Mouse (Mus musculus) MEL (cell line): ENCODE data around the gene Ryr3. TPM values are rescaled to one million over a fixed set of nuclear protein-coding genes. Genes with fewer than 3 reads are reported as not detected.

Source experiments
- DNase-seq: peaks from one replicate; pipeline ENCODE4 v3.0.0; 2011; ENCODE audit warnings: low read depth, low spot score
- H3K27ac ChIP-seq: 2 replicates; pipeline ENCODE4 v1.5.1; 2012; ENCODE audit warnings: low read depth, mild to moderate bottlenecking, control low read depth, low read length, moderate library complexity; ENCODE audit not compliant: control insufficient read depth
- H3K27me3 ChIP-seq, 2 experiments: fragments of 150-350 bp in 1 of 2; sonication (generic) in 1 of 2; 2 replicates each; pipeline ENCODE4 v1.6.1; 2012; ENCODE audit warnings: low read length in 2 of 2, mild to moderate bottlenecking in 2 of 2, improper control_type of control experiment in 1 of 2, moderate library complexity in 1 of 2; ENCODE audit not compliant: insufficient read depth in 2 of 2, control insufficient read depth in 1 of 2
- H3K36me3 ChIP-seq, 2 experiments: 2 replicates each; pipeline ENCODE4 v1.6.1; 2012 to 2014; ENCODE audit warnings: low read length in 2 of 2, improper control_type of control experiment in 1 of 2, inconsistent platforms in 1 of 2, mild to moderate bottlenecking in 1 of 2; ENCODE audit not compliant: insufficient read depth in 2 of 2, control insufficient read depth in 1 of 2
- H3K4me1 ChIP-seq, 2 experiments: fragments of 150-350 bp in 1 of 2; sonication (generic) in 1 of 2; 2 replicates each; pipeline ENCODE4 v1.6.1; 2012; ENCODE audit warnings: low read length in 2 of 2, improper control_type of control experiment in 1 of 2, mild to moderate bottlenecking in 1 of 2; ENCODE audit not compliant: insufficient read depth in 2 of 2, control insufficient read depth in 1 of 2
- H3K4me3 ChIP-seq, 2 experiments: fragments of 150-350 bp in 1 of 2; sonication (generic) in 1 of 2; 2 replicates each; pipeline ENCODE4 v1.5.1; 2012; ENCODE audit warnings: low read depth in 2 of 2, low read length in 2 of 2, mild to moderate bottlenecking in 2 of 2, moderate library complexity in 2 of 2, control low read depth in 1 of 2, improper control_type of control experiment in 1 of 2; ENCODE audit not compliant: control insufficient read depth in 1 of 2, insufficient read depth in 1 of 2
- H3K79me2 ChIP-seq: 2 replicates; pipeline ENCODE4 v1.6.1; 2012; ENCODE audit warnings: mild to moderate bottlenecking, low read length, moderate library complexity; ENCODE audit not compliant: control insufficient read depth, poor library complexity, insufficient read depth
- H3K9ac ChIP-seq: 2 replicates; pipeline ENCODE4 v1.6.1; 2012; ENCODE audit warnings: low read depth, mild to moderate bottlenecking, control low read depth, low read length, moderate library complexity; ENCODE audit not compliant: control insufficient read depth, poor library complexity, severe bottlenecking
- H3K9me3 ChIP-seq: fragments of 150-350 bp; sonication (generic); replicated peaks from 2 replicates; pipeline ENCODE4 v1.6.1; 2012; ENCODE audit warnings: mild to moderate bottlenecking, low read length, improper control_type of control experiment, moderate library complexity; ENCODE audit not compliant: insufficient read depth
- BHLHE40 ChIP-seq: IDR thresholded peaks from 2 replicates; pipeline ENCODE4 v1.6.1; 2012; ENCODE audit warnings: low read depth, mild to moderate bottlenecking, inconsistent platforms, low read length, improper control_type of control experiment, borderline replicate concordance
- CTCF ChIP-seq, 3 experiments: IDR thresholded peaks in 2 of 3; conservative IDR thresholded peaks in 1 of 3; 2 replicates each; pipeline ENCODE4 v1.5.1; 2011 to 2012; ENCODE audit warnings: low read length in 3 of 3, low read depth in 2 of 3, mild to moderate bottlenecking in 2 of 3, improper control_type of control experiment in 1 of 3, inconsistent platforms in 1 of 3, mixed read lengths in 1 of 3, moderate library complexity in 1 of 3; ENCODE audit not compliant: control insufficient read depth in 1 of 3, insufficient read depth in 1 of 3, poor library complexity in 1 of 3, severe bottlenecking in 1 of 3
- E2F4 ChIP-seq: IDR thresholded peaks from 2 replicates; pipeline ENCODE4 v1.6.1; 2011; ENCODE audit warnings: low read depth, low read length, improper control_type of control experiment, borderline replicate concordance
- ELF1 ChIP-seq: IDR thresholded peaks from 2 replicates; pipeline ENCODE4 v1.6.1; 2014; ENCODE audit warnings: low read depth, mild to moderate bottlenecking, inconsistent platforms, low read length, improper control_type of control experiment, moderate library complexity
- EP300 ChIP-seq, 2 experiments: IDR thresholded peaks; 2 replicates each; pipeline ENCODE4 v1.6.1; 2011; ENCODE audit warnings: improper control_type of control experiment in 2 of 2, low read length in 2 of 2, low read depth in 1 of 2, mild to moderate bottlenecking in 1 of 2
- GABPA ChIP-seq: IDR thresholded peaks from 2 replicates; pipeline ENCODE4 v1.6.1; 2012; ENCODE audit warnings: low read depth, mild to moderate bottlenecking, inconsistent platforms, low read length, improper control_type of control experiment, moderate library complexity
- GATA1 ChIP-seq: IDR thresholded peaks from 2 replicates; pipeline ENCODE4 v1.6.1; 2011; ENCODE audit warnings: low read depth, low read length, improper control_type of control experiment
- JUND ChIP-seq: IDR thresholded peaks from 2 replicates; pipeline ENCODE4 v1.6.1; 2011; ENCODE audit warnings: low read depth, mild to moderate bottlenecking, improper control_type of control experiment, low read length
- MAFK ChIP-seq: IDR thresholded peaks from 2 replicates; pipeline ENCODE4 v1.6.1; 2011; ENCODE audit warnings: low read depth, mild to moderate bottlenecking, low read length, improper control_type of control experiment, borderline replicate concordance
- MAX ChIP-seq: IDR thresholded peaks from 2 replicates; pipeline ENCODE4 v1.6.1; 2011; ENCODE audit warnings: low read length, improper control_type of control experiment
- MAZ ChIP-seq: IDR thresholded peaks from 2 replicates; pipeline ENCODE4 v1.6.1; 2012; ENCODE audit warnings: low read depth, mild to moderate bottlenecking, inconsistent platforms, low read length, improper control_type of control experiment
- MXI1 ChIP-seq: IDR thresholded peaks from 2 replicates; pipeline ENCODE4 v1.6.1; 2011; ENCODE audit warnings: mild to moderate bottlenecking, low read depth, low read length, improper control_type of control experiment
- NRF1 ChIP-seq: IDR thresholded peaks from 2 replicates; pipeline ENCODE4 v1.6.1; 2014; ENCODE audit warnings: low read depth, mild to moderate bottlenecking, inconsistent platforms, low read length, improper control_type of control experiment, moderate library complexity; ENCODE audit not compliant: poor library complexity, insufficient read depth, severe bottlenecking
- POLR2A ChIP-seq, 2 experiments: IDR thresholded peaks; 2 replicates each; pipeline ENCODE4 v1.6.1; 2011 to 2012; ENCODE audit warnings: low read length in 2 of 2, mild to moderate bottlenecking in 2 of 2, control low read depth in 1 of 2, improper control_type of control experiment in 1 of 2, low read depth in 1 of 2, moderate library complexity in 1 of 2; ENCODE audit not compliant: control insufficient read depth in 1 of 2, insufficient read depth in 1 of 2, poor library complexity in 1 of 2
- POLR2AphosphoS2 ChIP-seq: IDR thresholded peaks from 2 replicates; pipeline ENCODE4 v1.6.1; 2011; ENCODE audit warnings: low read length, improper control_type of control experiment
- RCOR1 ChIP-seq: IDR thresholded peaks from 2 replicates; pipeline ENCODE4 v1.6.1; 2012; ENCODE audit warnings: low read depth, mild to moderate bottlenecking, inconsistent platforms, low read length, improper control_type of control experiment
- SMC3 ChIP-seq: IDR thresholded peaks from 2 replicates; pipeline ENCODE4 v1.6.1; 2011; ENCODE audit warnings: low read depth, low read length, improper control_type of control experiment
- TAL1 ChIP-seq: IDR thresholded peaks from 2 replicates; pipeline ENCODE4 v1.6.1; 2012; ENCODE audit warnings: mild to moderate bottlenecking, inconsistent platforms, low read length, moderate library complexity, mixed read lengths
- TBP ChIP-seq: IDR thresholded peaks from 2 replicates; pipeline ENCODE4 v1.8.0; 2011; ENCODE audit warnings: low read depth, low read length, improper control_type of control experiment
- TCF12 ChIP-seq: IDR thresholded peaks from 2 replicates; pipeline ENCODE4 v1.6.1; 2014; ENCODE audit warnings: low read depth, mild to moderate bottlenecking, inconsistent platforms, low read length, improper control_type of control experiment, moderate library complexity
- USF1 ChIP-seq: IDR thresholded peaks from 2 replicates; pipeline ENCODE4 v1.6.1; 2014; ENCODE audit warnings: low read depth, mild to moderate bottlenecking, inconsistent platforms, low read length, improper control_type of control experiment, moderate library complexity
- USF2 ChIP-seq, 2 experiments: IDR thresholded peaks; 2 replicates each; pipeline ENCODE4 v1.6.1; 2011 to 2012; ENCODE audit warnings: improper control_type of control experiment in 2 of 2, low read length in 2 of 2, borderline replicate concordance in 1 of 2, inconsistent platforms in 1 of 2, low read depth in 1 of 2, mild to moderate bottlenecking in 1 of 2; ENCODE audit not compliant: insufficient read depth in 1 of 2
- ZC3H11A ChIP-seq: IDR thresholded peaks from 2 replicates; pipeline ENCODE4 v1.6.1; 2012; ENCODE audit warnings: low read depth, mild to moderate bottlenecking, inconsistent platforms, low read length, improper control_type of control experiment
- ZMIZ1 ChIP-seq: IDR thresholded peaks from 2 replicates; pipeline ENCODE4 v1.6.1; 2012; ENCODE audit warnings: low read depth, mild to moderate bottlenecking, inconsistent platforms, low read length, improper control_type of control experiment, moderate library complexity
- ZNF384 ChIP-seq: IDR thresholded peaks from 2 replicates; pipeline ENCODE4 v1.6.1; 2012; ENCODE audit warnings: low read depth, mild to moderate bottlenecking, inconsistent platforms, low read length, improper control_type of control experiment
- polyA plus RNA-seq, 2 experiments: library from polyadenylated mRNA; stranded (reverse) in 1 of 2; unstranded in 1 of 2; fragments of >175 nt in 1 of 2; fragments of >200 nt in 1 of 2; gene quantifications; 2 replicates each; pipeline versions ENCODE4 v1.2.1 to v1.2.4; 2012; ENCODE audit warnings: low replicate concordance in 2 of 2, low read depth in 1 of 2; ENCODE audit not compliant: insufficient read length in 2 of 2, insufficient read depth in 1 of 2, missing spikeins in 1 of 2
- total RNA-seq: library from RNA; depleted of rRNA; stranded (reverse); fragments of 300-350 nt; gene quantifications from 2 replicates; pipeline ENCODE4 v1.2.3, GENCODE M21; 2012

Gene Ryr3
- total and polyA plus RNA-seq, 3 experiments: 0.04 TPM; not detected in 2

DNA sequence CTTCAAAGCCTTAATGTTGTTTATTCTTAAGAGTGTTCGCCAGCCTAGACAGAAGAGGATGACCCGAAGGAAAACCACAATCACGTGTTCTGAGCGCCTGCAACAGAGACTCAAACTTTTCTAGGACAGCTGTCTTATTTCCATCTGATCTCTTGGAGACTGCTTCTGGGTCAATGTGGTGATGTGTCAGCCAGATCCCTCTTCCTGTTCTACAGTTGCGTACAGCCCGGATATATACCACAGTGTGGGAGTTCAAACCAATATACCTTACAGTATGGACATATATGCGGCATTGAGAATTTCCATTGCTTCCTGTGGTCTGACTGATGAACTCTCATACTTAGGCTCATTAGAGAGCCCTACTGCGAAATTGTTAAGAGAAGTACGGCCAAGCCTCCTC is 7.6 kb downstream of the Ryr3 start:
- Histone ChIP-seq H3K4me1 (no peaks in the 10 kb centered on the region), H3K36me3 (no peaks in the 10 kb centered on the region), H3K79me2 (no peaks in the 10 kb centered on the region), H3K9ac (no peak overlapping the region), H3K27me3 (no peaks in the 10 kb centered on the region), H3K9me3 (no peaks in the 10 kb centered on the region), H3K27ac (no peak overlapping the region), H3K4me3 (no peak overlapping the region)
- TF ChIP-seq BHLHE40 (no peak), USF2 (IDR thresholded peaks at IDR 0.05; ENCODE audit: borderline replicate concordance in 1 of 2, insufficient read depth in 1 of 2, low read depth in 1 of 2, low read length in 2 of 2) (no peak), MXI1 (no peak), E2F4 (no peak), POLR2A (IDR thresholded peaks at IDR 0.05; ENCODE audit: control insufficient read depth in 1 of 2, insufficient read depth in 1 of 2, low read depth in 1 of 2, low read length in 2 of 2, poor library complexity in 1 of 2) (no peak), EP300 (IDR thresholded peaks at IDR 0.05; ENCODE audit: low read depth in 1 of 2, low read length in 2 of 2) (no peak), ELF1 (no peak), GABPA (no peak), NRF1 (no peak), SMC3 (no peak), ZMIZ1 (no peak), MAX (no peak), MAFK (no peak), CTCF (IDR thresholded peaks at IDR 0.05 in 2 of 3, conservative IDR thresholded peaks at IDR 0.05 in 1 of 3; ENCODE audit: control insufficient read depth in 1 of 3, insufficient read depth in 1 of 3, low read depth in 2 of 3, low read length in 3 of 3, poor library complexity in 1 of 3, severe bottlenecking in 1 of 3) (no peak)
- DNase-seq: no peak

DNA sequence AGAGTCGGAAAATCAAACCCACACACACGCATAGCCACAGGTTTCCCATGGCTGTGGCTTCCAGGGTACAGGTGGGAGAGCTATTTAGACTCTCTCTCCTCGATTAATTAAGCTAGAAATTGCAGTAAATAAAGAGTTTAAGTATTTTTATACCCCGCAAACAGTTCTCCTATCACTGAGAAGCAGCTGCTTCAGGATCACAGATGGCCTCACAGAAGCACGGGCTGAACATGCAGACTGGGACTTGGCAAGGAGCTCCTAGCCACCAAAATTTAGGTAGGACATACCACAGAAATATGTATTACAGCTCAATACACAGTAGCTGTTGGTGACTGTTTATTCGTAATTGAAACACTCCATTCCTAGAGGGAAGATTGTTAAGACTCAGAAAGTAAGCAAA is 14.0 kb downstream of the Ryr3 start:
- Histone ChIP-seq H3K36me3 (no peaks in the 10 kb centered on the region), H3K4me1 (no peaks in the 10 kb centered on the region), H3K4me3 (no peak overlapping the region), H3K27me3 (no peaks in the 10 kb centered on the region), H3K27ac (no peak overlapping the region), H3K9me3 (no peaks in the 10 kb centered on the region), H3K79me2 (no peaks in the 10 kb centered on the region), H3K9ac (no peak overlapping the region)
- no peak for DNase-seq
- TF ChIP-seq ZC3H11A: no peak
- TF ChIP-seq USF2 (IDR thresholded peaks at IDR 0.05; ENCODE audit: borderline replicate concordance in 1 of 2, insufficient read depth in 1 of 2, low read depth in 1 of 2, low read length in 2 of 2): no peak
- no peak for TF ChIP-seq TCF12
- no peak for TF ChIP-seq GATA1
- no peak for TF ChIP-seq NRF1
- no peak for TF ChIP-seq ZNF384
- no peak for TF ChIP-seq JUND
- TF ChIP-seq RCOR1: no peak
- no peak for TF ChIP-seq POLR2AphosphoS2
- TF ChIP-seq MAFK: no peak
- no peak for TF ChIP-seq MAZ
- TF ChIP-seq USF1: no peak
- no peak for TF ChIP-seq ZMIZ1
- TF ChIP-seq EP300 (IDR thresholded peaks at IDR 0.05; ENCODE audit: low read depth in 1 of 2, low read length in 2 of 2): no peak
- TF ChIP-seq TBP: no peak
- no peak for TF ChIP-seq TAL1
- TF ChIP-seq CTCF (IDR thresholded peaks at IDR 0.05 in 2 of 3, conservative IDR thresholded peaks at IDR 0.05 in 1 of 3; ENCODE audit: control insufficient read depth in 1 of 3, insufficient read depth in 1 of 3, low read depth in 2 of 3, low read length in 3 of 3, poor library complexity in 1 of 3, severe bottlenecking in 1 of 3): no peak
